ENCODE assay signal across 33 mouse cellular contexts in the genomic region with DNA sequence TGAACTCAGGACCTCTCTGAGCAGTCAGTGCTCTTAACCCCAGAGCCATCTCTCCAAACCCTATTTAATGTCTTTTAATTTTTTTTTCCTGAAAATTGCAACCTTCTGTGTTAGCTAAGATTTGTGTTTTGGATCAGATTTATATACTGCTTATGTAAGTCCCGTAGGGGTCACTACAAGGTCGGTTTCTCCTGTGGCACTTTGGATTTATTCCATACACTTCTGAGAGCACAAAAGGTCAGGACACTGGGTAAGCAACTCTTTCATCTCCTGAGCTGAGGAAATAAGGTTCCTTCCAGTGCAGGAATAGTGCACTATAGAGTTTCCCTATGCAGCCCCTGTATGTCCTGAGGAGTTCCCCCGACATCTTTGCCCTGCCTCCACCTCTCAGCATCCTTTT. TPM values are rescaled to one million over a fixed set of nuclear protein-coding genes. Genes with fewer than 3 reads are reported as not detected.
A peak's percentile ranks its signal among the peaks of the same experiment; 100 is the strongest.
DNase-seq lines count a peak whose midpoint lies in the region; ATAC-seq lines count a peak whose summit lies in the region.
"Had no signal": no experiment of that assay in that cellular context is flagged by ENCODE, and none has a peak within 500 bp of the region (broad histone marks: within the 10 kb centered on the region; RNA-seq: fewer than 3 reads in every experiment).

No protein-coding gene starts in this region.

- ATAC-seq in neural tube, embryonic 14.5 days (ENCODE audit: low read depth): 0 out of 2 replicates have a peak, but pooled peaks have one; percentile 44
- ATAC-seq in neural tube, embryonic 15.5 days (ENCODE audit: low FRiP score): no peak
- ATAC-seq: hindbrain, postnatal 0 days; intestine, embryonic 15.5 days had no signal

- H3K4me2 ChIP-seq in neural tube, embryonic 14.5 days (ENCODE audit: low read depth, low read length): no peak overlapping the region
- H3K4me2 ChIP-seq in neural tube, embryonic 15.5 days: no peak overlapping the region
- H3K4me2 ChIP-seq: embryonic facial prominence, embryonic 15.5 days; forebrain, embryonic 12.5 days; hindbrain, embryonic 12.5 days; intestine, embryonic 15.5 days had no signal

- H3K27me3 ChIP-seq in neural tube, embryonic 14.5 days (ENCODE audit: control insufficient read depth, insufficient read depth, low read length): no peaks in the 10 kb centered on the region
- no peaks in the 10 kb centered on the region for H3K27me3 ChIP-seq in neural tube, embryonic 15.5 days (replicated peaks)
- H3K27me3 ChIP-seq: embryonic facial prominence, embryonic 15.5 days; forebrain, embryonic 12.5 days; hindbrain, embryonic 12.5 days; intestine, embryonic 15.5 days had no signal

- H3K9me3 ChIP-seq in neural tube, embryonic 14.5 days (ENCODE audit: control insufficient read depth, low read length): no peaks in the 10 kb centered on the region
- H3K9me3 ChIP-seq in neural tube, embryonic 15.5 days (replicated peaks): no peaks in the 10 kb centered on the region
- H3K9me3 ChIP-seq: embryonic facial prominence, embryonic 10.5 days; embryonic facial prominence, embryonic 15.5 days; forebrain, embryonic 12.5 days; G1E; hindbrain, embryonic 12.5 days; intestine, embryonic 15.5 days had no signal

- H3K4me1 ChIP-seq in neural tube, embryonic 14.5 days (ENCODE audit: control insufficient read depth, insufficient read depth, low read length): no peaks in the 10 kb centered on the region
- H3K4me1 ChIP-seq in neural tube, embryonic 15.5 days: no peaks in the 10 kb centered on the region
- H3K4me1 ChIP-seq: embryonic facial prominence, embryonic 10.5 days; embryonic facial prominence, embryonic 15.5 days; forebrain, embryonic 12.5 days; hindbrain, embryonic 12.5 days; intestine, embryonic 15.5 days had no signal

- no peak overlapping the region for H3K4me3 ChIP-seq in neural tube, embryonic 14.5 days (ENCODE audit: low read depth, low read length)
- no peak overlapping the region for H3K4me3 ChIP-seq in neural tube, embryonic 15.5 days (replicated peaks)
- H3K4me3 ChIP-seq: embryonic facial prominence, embryonic 10.5 days; embryonic facial prominence, embryonic 15.5 days; forebrain, embryonic 12.5 days; hindbrain, embryonic 12.5 days; intestine, embryonic 15.5 days had no signal

- no peak overlapping the region for H3K9ac ChIP-seq in neural tube, embryonic 14.5 days (replicated peaks; ENCODE audit: low read depth, low read length)
- no peak overlapping the region for H3K9ac ChIP-seq in neural tube, embryonic 15.5 days (replicated peaks)
- H3K9ac ChIP-seq: embryonic facial prominence, embryonic 15.5 days; forebrain, embryonic 12.5 days; forebrain, postnatal 0 days; hindbrain, embryonic 12.5 days; intestine, embryonic 15.5 days; liver, embryonic 14.5 days had no signal

- peaks cover 3% of the 10 kb centered on the region; the same call in 1 of the 2 replicates for H3K36me3 ChIP-seq in neural tube, embryonic 14.5 days (ENCODE audit: control insufficient read depth, insufficient read depth, low read length)
- peaks cover 12% of the 10 kb centered on the region for H3K36me3 ChIP-seq in neural tube, embryonic 15.5 days

- no peak overlapping the region for H3K27ac ChIP-seq in neural tube, embryonic 14.5 days (ENCODE audit: low read depth, low read length)
- no peak overlapping the region for H3K27ac ChIP-seq in neural tube, embryonic 15.5 days (replicated peaks)
- H3K27ac ChIP-seq: embryonic facial prominence, embryonic 10.5 days; embryonic facial prominence, embryonic 15.5 days; forebrain, embryonic 12.5 days; hindbrain, embryonic 12.5 days; hindbrain, postnatal 0 days; intestine, embryonic 15.5 days; liver, embryonic 14.5 days; macrophage had no signal

- peak; percentile 63 for DNase-seq in kidney, adult 9 months
- DNase-seq in kidney, adult 18-20 months: no peak
- DNase-seq in kidney, postnatal 36 days: peak; percentile 21 to 50
- no peak for DNase-seq in right cerebral cortex, postnatal 25 days
- DNase-seq: adrenal gland, postnatal 10 days; cerebellum, adult 11 months; cerebellum, adult 9-10 months; cerebellum, postnatal 36 days; forebrain, postnatal 0 days; heart, postnatal 36 days; layer of hippocampus, postnatal 36 days; left cerebral cortex, postnatal 4 days; lung, adult 2 months; lung, postnatal 10 days; midbrain, embryonic 14.5 days; right cerebral cortex, adult 18-20 months had no signal

- WGBS in neural tube, embryonic 14.5 days: 76% methylated on average over 3 of the region's 3 CpGs
- 75% methylated on average over 3 of the region's 3 CpGs for WGBS in neural tube, embryonic 15.5 days

RNA-seq across cellular contexts. Expression of a gene that starts 24.0 kb away (rescaled TPM):
- 157 and 170 TPM in 2 replicates for polyA plus RNA-seq in neural tube, embryonic 14.5 days (2014; fragmentation: Nextera tagmentation; extraction: Ambion mirVana)
- 118 and 138 TPM in 2 replicates for polyA plus RNA-seq in neural tube, embryonic 15.5 days (2015; fragmentation: Nextera tagmentation; extraction: Ambion mirVana)

RNA-seq across cellular contexts. Expression of a gene that starts 24.4 kb away (rescaled TPM):
- not detected in 2 replicates for polyA plus RNA-seq in neural tube, embryonic 14.5 days (2014; fragmentation: Nextera tagmentation; extraction: Ambion mirVana)
- polyA plus RNA-seq in neural tube, embryonic 15.5 days (2015; fragmentation: Nextera tagmentation; extraction: Ambion mirVana): not detected in 2 replicates
- polyA plus RNA-seq: C2C12; embryonic facial prominence, embryonic 10.5 days; embryonic facial prominence, embryonic 15.5 days; forebrain, embryonic 12.5 days; forebrain, postnatal 0 days; G1E; gonadal fat pad, adult 2 months; heart, embryonic 14.5 days; hindbrain, embryonic 12.5 days; hindbrain, postnatal 0 days; intestine, embryonic 15.5 days; large intestine, adult 2 months; limb, embryonic 14.5 days; liver, embryonic 14.5 days; lung, adult 2 months; macrophage; midbrain, embryonic 14.5 days; testis, adult 2 months had no signal

RNA-seq across cellular contexts. Expression of a gene that starts 40.9 kb away (rescaled TPM):
- polyA plus RNA-seq in neural tube, embryonic 14.5 days (2014; fragmentation: Nextera tagmentation; extraction: Ambion mirVana): 137 and 142 TPM in 2 replicates
- 108 and 110 TPM in 2 replicates for polyA plus RNA-seq in neural tube, embryonic 15.5 days (2015; fragmentation: Nextera tagmentation; extraction: Ambion mirVana)

Comparison
In these comparisons a context has a peak if more than half of its experiments do, and no peak if none do; other contexts are left out.
1. DNase-seq: peak in kidney, adult 9 months (single experiment) and kidney, postnatal 36 days (2 of 2); none in kidney, adult 18-20 months (single experiment) and right cerebral cortex, postnatal 25 days (single experiment).